Mouse (Mus musculus): ENCODE data around the gene Veph1.

Veph1 gene

DNA sequence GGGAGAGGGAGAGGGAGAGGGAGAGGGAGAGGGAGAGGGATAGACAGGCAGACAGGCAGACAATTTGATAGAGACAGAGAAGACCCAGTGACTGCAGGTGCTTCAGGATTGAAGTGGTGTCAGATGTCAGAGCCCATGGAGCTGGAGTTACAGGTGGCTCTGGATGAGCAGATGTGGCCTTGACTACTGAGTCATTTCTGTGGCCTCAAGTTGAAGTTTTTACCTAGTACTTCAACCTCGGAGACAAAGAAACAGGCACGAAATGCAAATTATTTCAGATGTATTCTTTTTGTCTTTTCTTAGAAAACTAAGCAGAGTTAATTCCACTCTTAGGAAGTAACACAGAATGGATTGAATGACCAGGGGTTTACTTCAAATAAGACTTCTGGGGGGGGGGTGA, 195.6 kb downstream of the Veph1 start:
- DNase-seq: no peak

- no peak for DNase-seq
Observed at GRCm38 (mm10) chr3:66091746-66092145, 204.9 kb downstream of the Veph1 start.

- no peak for DNase-seq
Observed at GRCm38 (mm10) chr3:66087608-66088007, 209.0 kb downstream of the Veph1 start.

GRCm38 (mm10) chr3:66083856-66084255, 212.8 kb downstream of the Veph1 start:
- peak in 1 of 2 experiments; percentile 12 for DNase-seq

DNA sequence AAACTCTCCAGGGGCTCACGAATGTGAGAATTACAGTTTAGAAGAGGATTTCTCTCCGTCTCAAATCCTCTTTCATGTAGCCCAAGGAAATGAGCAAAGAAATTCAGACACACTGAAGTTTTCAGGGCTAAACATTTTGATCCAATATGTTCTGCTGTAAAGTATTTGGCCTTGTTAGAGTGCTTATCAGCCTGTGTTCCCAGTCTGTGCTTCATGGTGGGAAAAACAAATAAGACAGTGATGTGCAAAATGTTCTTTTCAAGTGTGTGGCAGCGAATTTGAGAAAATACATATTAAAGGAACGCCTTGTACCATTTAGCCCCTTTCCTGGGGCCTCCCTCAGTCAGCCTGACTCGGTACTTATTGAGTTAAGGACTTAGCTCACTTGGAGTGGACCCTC, 213.2 kb downstream of the Veph1 start:
- DNase-seq: no peak

- DNase-seq: no peak
Observed at GRCm38 (mm10) chr3:66082975-66083374, 213.7 kb downstream of the Veph1 start.

GRCm38 (mm10) chr3:66081363-66081736, 215.3 kb downstream of the Veph1 start:
- no peak for DNase-seq

DNA sequence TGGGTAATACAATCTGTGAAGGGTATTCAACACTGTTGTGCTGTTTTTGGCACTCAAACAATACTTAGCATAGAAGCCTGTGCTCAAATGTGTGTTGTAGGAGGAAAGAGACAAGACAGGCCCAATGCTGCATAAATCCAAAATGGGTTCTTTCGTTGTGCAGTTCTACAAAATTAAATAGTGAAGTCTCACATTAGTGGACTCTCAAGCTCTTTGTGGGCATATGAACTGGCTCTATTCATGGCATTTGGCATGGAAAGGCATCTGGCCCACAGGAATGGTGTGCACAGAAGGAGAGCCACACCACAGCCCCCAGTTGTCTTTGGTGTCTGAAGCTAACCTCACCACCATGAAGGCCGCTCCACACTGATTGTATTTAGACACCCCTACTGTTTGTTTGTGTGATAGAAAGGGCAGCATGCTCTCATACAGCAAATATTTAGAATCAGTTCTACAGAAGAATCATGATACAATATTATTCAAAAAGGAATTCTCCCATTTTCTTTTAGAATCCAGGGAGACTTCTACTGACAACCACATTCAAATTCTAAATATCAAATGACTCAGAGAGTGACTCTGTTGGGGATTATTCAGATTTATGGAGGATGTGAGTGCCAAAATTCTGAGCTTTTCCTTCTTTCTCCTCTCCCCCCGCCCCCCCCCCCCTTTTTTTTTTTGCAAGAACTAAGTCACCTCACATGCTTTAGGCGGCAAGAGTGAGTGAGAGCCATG, 215.8 kb downstream of the Veph1 start:
- DNase-seq: no peak

DNA sequence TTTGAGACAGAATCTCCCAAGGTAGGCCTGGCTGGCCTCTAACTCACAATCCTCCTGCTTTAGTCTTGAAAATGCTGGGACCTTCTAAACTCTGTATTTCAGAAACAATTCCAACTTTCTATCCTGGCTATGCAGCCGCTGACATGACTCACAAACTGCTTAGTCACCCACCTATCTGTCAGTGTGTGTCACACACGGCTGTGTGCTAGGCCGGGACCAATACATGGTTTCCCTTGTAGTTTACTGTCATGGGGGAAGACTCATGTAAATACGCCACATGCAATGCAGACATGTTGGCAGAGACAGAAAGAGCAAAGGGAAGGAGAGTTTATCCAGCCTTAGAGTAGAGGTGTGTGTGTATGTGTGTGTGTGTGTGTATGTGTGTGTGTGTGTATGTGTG, 216.8 kb downstream of the Veph1 start:
- DNase-seq: no peak

DNA sequence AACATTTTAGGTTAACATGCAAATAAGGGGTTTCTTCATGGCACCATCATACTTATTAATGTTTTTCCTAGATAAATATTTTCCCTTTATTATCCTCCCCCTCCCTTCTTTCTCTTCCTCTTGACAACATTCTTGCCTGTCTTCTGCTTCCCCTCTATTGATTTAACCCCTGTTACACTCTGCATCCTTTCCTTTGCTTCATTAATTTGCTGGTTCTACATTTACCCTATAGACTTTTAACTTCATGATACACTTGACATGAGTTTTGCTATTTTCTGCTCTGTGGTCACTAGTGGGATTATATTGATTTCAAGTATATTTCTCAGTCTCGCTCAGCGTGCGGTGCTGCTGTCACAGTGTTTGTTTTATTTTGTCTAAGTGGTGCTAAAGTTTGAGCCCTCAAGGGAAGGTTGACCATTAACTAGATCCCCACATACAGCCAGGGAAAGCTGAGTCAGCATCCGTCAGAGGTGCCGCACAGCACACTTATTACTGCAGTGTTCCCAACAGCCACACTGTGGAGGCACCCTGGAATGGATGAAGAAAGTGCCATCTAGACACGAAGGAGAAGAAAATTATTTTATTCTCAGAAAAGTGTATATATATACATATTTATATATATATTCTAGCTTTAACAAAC, 217.6 kb downstream of the Veph1 start:
- DNase-seq: no peak

GRCm38 (mm10) chr3:66078026-66078721, 218.5 kb downstream of the Veph1 start:
- DNase-seq: peak; percentile 71 to 73

- DNase-seq: no peak
Observed at GRCm38 (mm10) chr3:66070274-66070673, 226.4 kb downstream of the Veph1 start.

GRCm38 (mm10) chr3:66063881-66064280, 232.8 kb downstream of the Veph1 start:
- DNase-seq: peak; percentile 24 to 28

DNA sequence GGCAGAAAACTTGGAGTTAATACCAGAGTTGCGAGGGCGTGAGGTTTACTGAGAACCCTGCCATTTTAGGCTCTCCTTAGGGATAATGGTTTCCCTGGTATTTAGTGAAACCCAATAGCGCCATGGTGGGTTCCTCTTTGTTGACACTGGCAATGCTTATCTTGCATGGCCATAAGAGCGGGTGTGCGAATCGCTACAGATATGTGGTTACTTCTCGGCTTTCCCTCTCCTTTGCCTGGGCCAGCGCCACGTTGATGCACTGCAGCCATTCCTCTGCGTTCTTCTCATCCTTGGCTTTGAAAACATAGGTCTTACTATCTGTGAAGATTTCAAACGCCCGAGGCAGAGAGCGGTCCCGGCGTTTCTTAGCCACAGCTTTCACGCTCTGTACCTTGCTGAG, 239.7 kb downstream of the Veph1 start:
- DNase-seq: no peak

DNA sequence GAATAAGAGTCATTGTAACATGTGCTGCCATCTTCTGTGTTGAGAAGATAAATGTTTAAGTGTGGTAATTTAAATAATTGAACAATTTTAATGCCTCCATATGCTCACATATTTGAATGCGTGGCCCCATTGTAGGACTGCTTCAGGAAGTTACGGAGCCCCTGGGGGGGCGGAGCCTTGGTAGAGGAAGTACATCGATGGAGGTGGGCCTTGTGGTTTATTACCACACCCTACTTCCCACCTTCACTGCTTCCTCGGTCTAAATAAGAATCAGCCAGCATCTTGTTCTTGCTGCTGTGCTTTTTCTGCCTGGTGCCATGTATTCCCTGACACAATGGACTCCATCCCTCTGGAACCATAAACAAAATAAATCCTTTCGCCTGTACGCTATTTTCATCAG, 241.0 kb downstream of the Veph1 start:
- no peak for DNase-seq

- DNase-seq: no peak
Observed at GRCm38 (mm10) chr3:66050092-66050886, 246.3 kb downstream of the Veph1 start.

- no peak for DNase-seq
Observed at GRCm38 (mm10) chr3:66040857-66041494, 255.7 kb downstream of the Veph1 start.

DNA sequence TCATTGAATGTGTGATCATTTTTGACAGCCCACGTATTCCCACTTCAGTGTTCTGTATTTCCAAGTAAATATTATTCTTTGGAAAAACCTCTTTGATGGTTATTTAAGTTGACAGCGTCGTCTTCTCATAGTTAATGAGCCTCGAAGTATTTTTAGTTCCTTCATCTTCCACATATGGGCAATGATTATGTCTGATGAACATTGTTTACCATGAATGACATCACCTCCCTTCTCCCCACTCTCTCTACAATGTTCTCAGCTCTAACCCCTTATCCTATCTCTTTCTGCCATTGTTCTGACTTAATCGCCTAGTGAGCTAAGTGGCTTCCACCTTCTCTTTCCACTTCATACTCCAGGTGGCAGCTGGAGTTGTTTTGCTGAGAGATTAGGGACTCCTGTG, 261.4 kb downstream of the Veph1 start:
- no peak for DNase-seq

GRCm38 (mm10) chr3:66033346-66033745, 263.3 kb downstream of the Veph1 start:
- peak; percentile 21 to 40 for DNase-seq

DNA sequence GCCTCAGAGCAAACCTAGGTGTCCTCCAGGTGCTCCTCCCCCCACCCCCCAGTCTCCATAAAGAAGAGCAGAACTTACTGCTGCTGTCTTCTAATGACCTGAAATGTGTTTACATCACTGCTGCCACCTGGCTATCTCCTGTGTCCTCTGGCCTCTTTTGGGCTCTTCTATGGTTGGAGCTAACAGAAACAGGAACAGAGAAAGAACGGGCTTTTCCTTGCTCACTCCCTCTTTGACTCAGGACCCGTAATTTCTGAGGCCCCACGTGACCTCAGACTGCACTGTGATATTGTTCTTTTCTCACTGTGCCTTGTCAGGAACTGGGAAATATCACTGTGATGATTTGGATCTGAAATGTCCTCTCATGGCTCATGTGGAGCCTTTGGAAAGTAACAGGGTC, 271.2 kb downstream of the Veph1 start:
- no peak for DNase-seq

DNA sequence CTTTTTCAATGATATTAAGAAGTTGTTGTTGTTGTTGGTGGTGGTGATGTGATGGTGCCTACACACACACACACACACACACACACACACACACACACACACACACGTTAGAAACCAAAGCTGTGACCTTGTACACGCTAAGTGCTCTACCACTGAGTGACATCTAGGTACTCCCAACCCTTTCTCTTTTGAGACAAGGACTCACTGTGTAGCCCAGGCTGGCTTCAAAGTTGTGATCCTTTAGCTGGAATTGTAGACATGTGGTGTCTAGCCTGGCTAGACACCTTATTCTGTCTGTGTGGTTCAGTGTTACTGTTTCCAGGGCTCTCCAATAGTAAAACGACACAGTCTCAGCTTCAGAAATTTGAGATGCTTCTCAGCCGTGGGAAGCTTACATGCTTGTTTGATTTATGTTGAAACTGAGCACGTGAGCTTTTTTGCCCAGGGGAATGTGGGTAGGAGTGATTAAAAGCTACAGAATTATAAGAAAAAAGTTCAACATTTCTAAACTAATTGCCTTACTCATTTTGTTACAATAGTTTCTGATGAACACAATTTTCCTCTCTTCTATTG, 272.3 kb downstream of the Veph1 start:
- no peak for DNase-seq

DNA sequence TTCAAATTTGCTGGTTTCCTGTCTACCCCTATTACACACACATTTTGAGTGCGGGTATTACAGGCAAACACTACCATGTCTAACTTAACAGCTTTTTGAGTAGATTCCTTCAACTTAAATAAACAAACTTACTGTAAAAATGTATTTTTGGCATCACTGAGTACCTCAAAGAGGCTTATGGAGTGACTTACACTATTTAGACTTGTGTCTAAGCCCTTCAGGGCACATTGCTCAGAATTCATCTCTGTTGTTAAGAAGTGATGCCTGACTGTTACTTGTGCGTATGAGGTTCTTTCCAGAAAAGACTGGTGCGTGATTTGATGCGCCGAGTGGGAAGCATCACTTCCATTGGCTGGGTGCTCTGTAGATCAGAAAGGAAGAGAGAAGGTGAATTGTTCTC, 277.5 kb downstream of the Veph1 start:
- no peak for DNase-seq

All from cerebellum, postnatal 10 days (tissue).